Mouse (Mus musculus) CD4-positive helper T cell, adult 2 months (primary cell): ENCODE results near the gene Fosl2.
A peak's percentile ranks its signal among the peaks of the same experiment; 100 is the strongest.

Source experiments
- DNase-seq: peaks from one replicate; pipeline ENCODE4 v3.0.0-alpha.2; 2012; ENCODE audit warnings: low read depth, missing footprints, low spot score

Gene Fosl2

DNA sequence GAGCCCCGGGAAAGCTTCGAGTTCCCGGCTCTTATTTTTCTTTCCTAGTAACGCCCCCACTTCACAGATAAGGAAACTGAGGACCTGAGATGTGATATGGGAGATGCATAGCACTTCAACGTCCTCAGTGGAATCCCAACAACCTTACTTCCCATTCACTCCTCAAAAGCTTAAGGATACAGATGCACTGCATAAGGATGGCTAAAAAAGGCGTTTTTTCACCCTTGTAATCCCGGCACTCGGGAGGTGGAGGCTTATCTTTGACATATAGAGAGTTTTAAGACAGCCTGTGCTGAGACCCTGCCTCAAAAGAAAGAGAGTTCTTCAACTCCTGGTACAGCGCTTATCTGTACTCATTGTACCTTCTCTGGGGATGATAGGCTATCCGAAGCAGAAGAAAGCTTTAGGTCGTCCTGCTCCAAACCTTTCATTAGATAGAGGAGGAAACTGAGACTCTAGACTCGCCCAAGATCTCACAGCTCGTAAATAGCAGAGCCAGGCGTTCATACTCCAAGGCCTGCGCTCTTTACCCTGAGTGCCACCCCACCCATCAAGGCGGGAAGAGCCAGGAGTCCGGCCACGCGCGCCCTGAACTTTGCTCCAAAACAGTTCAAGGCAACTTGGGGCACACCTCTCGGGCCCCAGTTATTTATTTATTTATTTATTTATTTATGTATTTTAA, 1.4 kb upstream of the Fosl2 start:
- peak; percentile 27 for DNase-seq

DNA sequence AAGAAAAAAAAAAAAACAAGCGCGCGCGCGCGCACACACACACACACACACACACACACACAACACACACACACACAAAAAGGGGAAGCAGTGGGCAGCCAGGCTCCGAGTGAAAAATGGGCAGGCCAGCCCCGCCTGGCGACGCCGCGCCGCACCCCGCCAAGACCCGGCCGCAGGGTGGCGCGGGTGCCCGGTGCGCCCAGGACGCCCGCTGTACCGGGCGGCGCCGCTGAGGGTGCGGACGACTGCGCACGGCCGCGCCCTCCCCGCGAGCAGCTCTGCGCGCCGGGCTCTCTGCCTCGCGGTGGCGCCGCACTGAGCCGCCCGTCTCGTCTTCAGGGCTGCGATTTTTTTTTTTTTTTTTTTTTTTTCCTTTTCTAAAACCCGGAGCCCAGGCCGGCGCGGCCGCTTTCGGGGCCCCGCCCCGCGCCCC, 682 bp upstream of the Fosl2 start:
- DNase-seq, result no peak

DNA sequence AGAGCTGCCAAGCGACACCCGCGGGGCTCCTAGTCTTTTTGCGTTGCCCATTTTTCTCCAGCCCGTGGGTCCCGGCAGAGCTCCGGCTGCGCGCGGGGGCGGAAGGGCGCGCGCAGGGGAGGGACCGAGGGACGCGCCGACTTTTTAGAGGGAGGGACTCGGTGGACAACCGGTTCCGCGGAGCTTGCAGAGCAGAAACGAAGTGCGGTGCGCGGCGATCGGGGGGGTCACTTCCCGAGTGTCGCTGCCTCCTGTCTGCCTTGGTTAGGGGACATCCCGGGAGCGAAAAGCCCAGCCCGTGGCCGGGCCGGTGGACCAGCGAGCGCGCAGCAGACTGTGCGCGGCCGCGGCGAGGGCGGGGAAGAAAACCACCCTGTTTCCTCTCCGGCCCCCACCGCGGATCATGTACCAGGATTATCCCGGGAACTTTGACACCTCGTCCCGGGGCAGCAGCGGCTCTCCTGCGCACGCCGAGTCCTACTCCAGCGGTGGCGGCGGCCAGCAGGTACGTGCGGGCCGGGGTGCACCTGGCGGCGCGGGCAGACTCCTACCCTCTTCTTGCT, 781 bp downstream of the Fosl2 start:
- DNase-seq, result peak; percentile 80

DNA sequence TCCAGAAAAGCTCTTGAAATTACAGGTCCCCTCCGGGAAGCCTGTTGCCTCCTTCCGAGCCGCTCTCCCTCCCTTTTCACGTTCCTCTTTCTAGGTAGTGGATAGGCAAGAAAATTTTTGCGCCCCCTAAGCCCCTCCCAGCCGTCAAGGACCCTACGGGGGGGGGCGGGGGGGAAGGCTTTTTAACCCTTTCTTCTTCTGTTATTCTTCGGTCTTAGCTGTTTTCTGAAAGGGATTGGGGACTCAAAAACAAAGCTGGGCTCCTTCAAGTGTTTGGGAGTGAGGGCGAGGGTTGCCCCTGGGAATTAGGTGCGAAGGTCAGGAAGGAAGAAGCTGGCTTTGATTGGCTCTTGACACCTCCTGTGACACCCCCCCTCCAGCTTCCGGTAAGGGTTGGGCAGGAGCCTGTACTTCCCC, 1.5 kb downstream of the Fosl2 start:
- DNase-seq, result peak; percentile 34

DNA sequence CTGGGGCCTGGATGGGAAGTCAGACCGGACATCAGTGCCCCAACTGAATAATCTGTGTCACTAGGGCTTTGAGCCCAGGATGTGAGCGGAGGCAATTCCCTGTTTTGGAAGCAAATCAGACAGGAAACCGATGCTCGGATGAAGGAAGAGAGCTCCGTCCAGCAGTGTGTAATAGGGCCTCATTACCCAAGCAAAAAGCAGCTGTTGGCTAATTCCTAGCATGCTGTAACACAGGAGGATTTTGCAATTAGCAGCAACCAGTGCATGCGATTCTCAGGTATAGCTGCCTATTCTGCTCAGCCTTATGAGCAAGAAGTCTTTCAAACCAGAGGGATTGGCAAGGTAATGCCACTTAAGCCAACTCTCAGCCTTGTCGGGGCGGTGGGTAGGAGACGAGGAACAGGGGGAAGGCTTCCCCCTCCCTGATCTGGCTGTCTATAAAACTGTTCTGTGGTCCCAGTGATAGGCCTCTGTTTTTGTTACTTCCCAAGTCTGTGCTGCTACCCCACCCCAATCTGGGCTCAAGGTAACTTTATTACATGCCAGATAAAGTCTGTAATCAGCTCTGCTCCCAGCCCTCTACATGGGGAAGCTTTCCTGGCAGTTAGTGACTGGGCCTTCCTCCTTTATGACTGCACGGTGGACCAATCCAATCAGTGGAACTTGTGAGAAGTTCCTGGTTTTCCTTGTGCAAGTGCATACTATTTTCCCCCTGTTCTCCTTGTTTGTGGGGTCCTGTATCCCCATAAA, 3.0 kb downstream of the Fosl2 start:
- DNase-seq, result no peak

DNA sequence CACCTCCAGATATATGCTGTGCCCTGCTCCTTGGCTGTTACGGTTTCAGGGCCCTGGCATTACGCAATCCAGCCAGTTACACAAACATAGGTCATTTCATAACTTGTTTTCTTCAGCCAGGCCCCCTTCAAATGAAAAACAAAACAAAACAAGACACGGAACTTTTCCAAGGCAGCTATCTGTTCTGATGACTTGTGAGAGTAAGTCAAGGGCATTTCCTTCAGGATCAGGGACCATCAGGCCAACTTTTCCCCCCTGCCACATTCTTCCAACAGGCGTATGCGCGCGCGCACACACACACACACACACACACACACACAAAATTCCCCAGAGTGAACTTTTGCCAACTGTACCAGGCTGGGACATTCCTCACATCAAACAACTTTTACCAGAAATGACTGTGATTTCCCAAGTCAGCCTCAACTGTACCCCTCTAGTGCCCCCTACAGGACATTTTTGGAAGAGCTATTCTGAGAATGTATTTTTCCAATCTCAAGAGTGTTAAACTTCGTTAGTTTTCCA, 4.0 kb downstream of the Fosl2 start:
- peak; percentile 74 for DNase-seq

- no peak for DNase-seq
These were observed 6.3 kb downstream of the Fosl2 start for GRCm38 (mm10) chr5:32141899-32142298.

- DNase-seq, result no peak
These were observed 7.9 kb downstream of the Fosl2 start for GRCm38 (mm10) chr5:32143433-32143970.

DNA sequence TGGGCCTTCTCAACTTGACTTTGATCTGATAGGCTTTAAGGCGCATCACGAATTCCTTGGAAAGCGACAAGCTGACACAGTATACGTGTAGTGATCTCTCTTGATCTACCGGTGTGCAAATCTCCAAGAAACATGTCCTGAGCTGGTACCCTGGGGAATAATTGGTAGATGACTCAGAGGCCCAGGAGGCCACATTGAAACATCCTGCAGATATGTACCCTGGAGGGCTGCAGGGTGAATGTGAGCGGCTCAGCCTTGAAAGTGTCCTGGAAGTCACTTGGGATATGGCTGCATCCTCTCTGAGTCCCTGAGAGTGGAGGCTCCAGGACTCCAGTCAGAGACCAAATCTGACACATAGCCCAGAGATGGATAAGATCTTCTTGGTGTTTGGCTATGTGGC, 10.7 kb downstream of the Fosl2 start:
- DNase-seq, result no peak

- peak; percentile 32 for DNase-seq
These were observed 13.0 kb downstream of the Fosl2 start for GRCm38 (mm10) chr5:32148593-32148992.

GRCm38 (mm10) chr5:32151244-32151643, 15.6 kb downstream of the Fosl2 start:
- no peak for DNase-seq

DNA sequence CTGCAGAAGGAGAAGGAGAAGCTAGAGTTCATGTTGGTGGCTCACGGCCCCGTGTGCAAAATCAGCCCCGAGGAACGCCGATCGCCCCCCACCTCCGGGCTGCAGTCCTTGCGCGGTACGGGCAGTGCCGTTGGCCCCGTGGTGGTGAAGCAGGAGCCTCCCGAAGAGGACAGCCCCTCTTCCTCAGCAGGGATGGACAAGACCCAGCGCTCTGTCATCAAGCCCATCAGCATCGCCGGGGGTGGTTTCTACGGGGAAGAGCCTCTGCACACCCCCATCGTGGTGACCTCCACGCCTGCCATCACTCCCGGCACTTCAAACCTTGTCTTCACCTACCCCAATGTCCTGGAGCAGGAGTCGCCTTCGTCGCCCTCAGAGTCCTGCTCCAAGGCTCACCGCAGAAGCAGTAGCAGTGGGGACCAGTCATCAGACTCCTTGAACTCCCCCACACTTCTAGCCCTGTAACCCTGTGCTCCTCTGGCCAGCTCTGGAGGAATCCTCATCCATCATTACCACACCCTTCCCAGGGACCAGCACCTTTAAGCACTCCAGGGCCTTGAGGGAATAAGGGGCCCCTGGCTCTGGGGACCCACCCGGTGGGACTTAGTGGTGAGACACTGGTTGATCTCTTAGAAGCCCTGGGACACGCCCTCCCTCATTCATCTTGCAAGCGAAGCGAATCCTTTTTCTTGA, 17.3 kb downstream of the Fosl2 start:
- DNase-seq, result no peak

GRCm38 (mm10) chr5:32153418-32153740, 17.8 kb downstream of the Fosl2 start:
- DNase-seq, result no peak

DNA sequence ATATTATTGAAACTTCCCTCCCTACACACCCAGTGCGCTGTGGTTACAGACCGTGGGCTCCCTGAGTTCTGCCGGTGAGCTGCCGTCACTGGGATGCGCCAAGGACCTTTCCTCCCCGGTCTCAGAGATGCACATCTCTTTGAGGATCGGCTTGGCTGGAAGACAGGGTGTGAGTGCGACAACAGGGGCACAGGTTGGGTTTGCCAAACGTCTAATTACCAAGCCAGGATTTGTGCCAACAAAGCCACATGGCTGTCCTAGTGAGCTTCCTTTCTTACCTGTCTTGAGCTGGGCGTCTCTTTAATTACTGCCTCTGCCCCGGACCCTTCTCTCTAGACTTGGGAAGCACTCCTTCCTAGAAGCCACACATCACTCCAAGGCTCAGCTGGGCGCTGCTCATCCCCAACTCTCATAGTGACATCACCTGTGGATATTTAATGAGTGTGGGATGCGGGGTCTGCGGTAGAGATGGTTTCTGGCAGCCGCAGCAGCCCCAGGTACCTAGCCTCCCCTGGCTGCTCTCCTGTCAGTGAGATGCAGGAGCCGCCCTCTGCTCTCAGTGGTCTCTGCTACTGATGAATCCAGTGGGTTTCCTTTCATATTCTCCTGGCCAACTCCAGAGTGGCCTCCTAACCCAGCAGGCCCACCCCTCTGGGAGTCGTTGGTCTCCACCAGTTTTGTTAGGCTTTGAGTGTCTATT, 18.3 kb downstream of the Fosl2 start:
- DNase-seq, result no peak

- no peak for DNase-seq
These were observed 19.5 kb downstream of the Fosl2 start for GRCm38 (mm10) chr5:32154931-32155688.

GRCm38 (mm10) chr5:32155927-32156326, 20.3 kb downstream of the Fosl2 start:
- no peak for DNase-seq

- no peak for DNase-seq
These were observed 28.0 kb downstream of the Fosl2 start for GRCm38 (mm10) chr5:32163478-32164043.

DNA sequence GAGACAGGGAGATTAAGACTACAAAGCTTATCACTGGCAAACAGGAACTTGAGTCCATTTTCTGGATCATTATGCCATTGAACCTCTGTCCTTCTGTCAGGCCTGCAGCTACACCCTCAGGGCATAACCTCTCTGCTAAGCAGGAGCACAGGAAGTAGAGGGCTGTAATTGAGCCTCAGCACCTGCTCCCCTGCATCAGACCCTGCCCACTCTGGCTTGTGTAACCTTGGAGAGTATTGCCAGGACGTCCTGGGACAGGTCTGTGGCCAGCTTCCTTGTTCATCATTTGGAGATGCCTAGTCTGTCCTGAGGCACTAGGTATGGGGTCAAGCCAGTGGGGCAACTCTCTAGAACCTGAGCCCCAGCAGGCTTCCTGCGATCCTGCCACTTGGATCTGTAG, 36.6 kb downstream of the Fosl2 start:
- no peak for DNase-seq

- no peak for DNase-seq
These were observed 41.2 kb downstream of the Fosl2 start for GRCm38 (mm10) chr5:32176800-32177199.

GRCm38 (mm10) chr5:32177737-32178136, 42.1 kb downstream of the Fosl2 start:
- DNase-seq, result no peak
